Mouse (Mus musculus) cortical plate, adult 2 months (tissue): Measurements from ENCODE around the gene Lrrc28.

Experiments used
- CTCF ChIP-seq: fragments of 200-500 bp; IDR thresholded peaks from 2 replicates; pipeline ENCODE4 v1.5.1; 2011; ENCODE audit warnings: mild to moderate bottlenecking, control low read depth, low read length; ENCODE audit not compliant: insufficient read depth; ENCODE audit errors: extremely low read depth
- POLR2A ChIP-seq: fragments of 200-500 bp; IDR thresholded peaks from 2 replicates; pipeline ENCODE4 v1.6.1; 2011; ENCODE audit warnings: mild to moderate bottlenecking, low read length, control low read depth; ENCODE audit not compliant: insufficient read depth; ENCODE audit errors: extremely low read depth

DNA sequence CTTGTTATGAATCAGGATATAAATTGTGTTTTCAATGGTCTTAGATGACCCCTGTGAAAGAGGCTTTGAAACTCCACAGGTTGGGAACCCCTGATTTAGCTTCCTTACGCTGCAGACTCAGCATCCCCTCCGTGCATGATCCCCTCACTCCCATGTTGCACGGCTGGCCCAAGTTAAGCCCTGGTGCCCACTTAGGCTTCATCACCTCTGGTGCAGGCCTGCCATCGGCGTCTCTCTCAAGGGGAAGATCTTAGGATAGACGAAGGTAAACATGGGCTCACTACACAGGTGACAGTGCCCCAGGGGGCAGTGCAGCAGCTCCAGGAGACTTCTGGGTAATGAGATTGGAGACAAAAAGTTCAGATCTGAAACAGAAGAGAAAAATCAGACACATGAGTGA, 115.7 kb downstream of the Lrrc28 start:
- TF ChIP-seq POLR2A (no peak), CTCF (no peak)
